ENCODE assay signal across 12 mouse cellular contexts in genomic region chr11:69373223-69373965, GRCm38 (mm10). TPM values are rescaled to one million over a fixed set of nuclear protein-coding genes. Genes with fewer than 3 reads are reported as not detected.
DNase-seq lines count a peak whose midpoint lies in the region; ATAC-seq and TF ChIP-seq lines count a peak whose summit lies in the region.
"Had no signal": no experiment of that assay in that cellular context is flagged by ENCODE, and none has a peak within 500 bp of the region (broad histone marks: within the 10 kb centered on the region; RNA-seq: fewer than 3 reads in every experiment).

No protein-coding gene starts in this region.

- ATAC-seq in heart, embryonic 11.5 days (replicated peaks; ENCODE audit: insufficient number of reproducible peaks, low FRiP score, low TSS enrichment), result peak; percentile 67; the same call in 1 of the 2 replicates
- peak; percentile 47 for ATAC-seq in G1E (ENCODE audit: extremely low read depth, insufficient number of reproducible peaks, low FRiP score, poor library complexity, severe bottlenecking)
- ATAC-seq in forebrain, embryonic 11.5 days (replicated peaks; ENCODE audit: low FRiP score), result no peak
- ATAC-seq in liver, postnatal 0 days, result peak; percentile 75
- ATAC-seq in lung, postnatal 0 days, result no peak
- ATAC-seq: hindbrain, embryonic 16.5 days had no signal

- no peak for TF ChIP-seq CTCF in G1E (IDR thresholded peaks at IDR 0.05; ENCODE audit: low read depth, low read length)
- TF ChIP-seq CTCF in liver, postnatal 0 days (IDR thresholded peaks at IDR 0.05; ENCODE audit: low read depth), result no peak
- TF ChIP-seq CTCF in lung, postnatal 0 days (IDR thresholded peaks at IDR 0.05), result no peak

- TF ChIP-seq EP300 in liver, postnatal 0 days (IDR thresholded peaks at IDR 0.05; ENCODE audit: low read depth), result no peak
- TF ChIP-seq EP300 in lung, postnatal 0 days (IDR thresholded peaks at IDR 0.05), result no peak

- no peak overlapping the region for H3K9ac ChIP-seq in heart, embryonic 11.5 days (ENCODE audit: low read depth, low read length)
- H3K9ac ChIP-seq in forebrain, embryonic 11.5 days (ENCODE audit: low read length), result no peak overlapping the region
- peak overlapping the region; percentile 50; the same call in 1 of the 2 replicates for H3K9ac ChIP-seq in liver, postnatal 0 days (replicated peaks)
- no peak overlapping the region for H3K9ac ChIP-seq in lung, postnatal 0 days (replicated peaks; ENCODE audit: low read depth)
- H3K9ac ChIP-seq: limb, embryonic 15.5 days had no signal

- peaks cover 26% of the 10 kb centered on the region for H3K4me1 ChIP-seq in heart, embryonic 11.5 days (ENCODE audit: control insufficient read depth, insufficient read depth, low read length)
- peaks cover 48% of the 10 kb centered on the region for H3K4me1 ChIP-seq in G1E (ENCODE audit: insufficient read depth, low read depth, low read length)
- H3K4me1 ChIP-seq in forebrain, embryonic 11.5 days (replicated peaks; ENCODE audit: control insufficient read depth, insufficient read depth, low read length), result peaks cover 16% of the 10 kb centered on the region
- H3K4me1 ChIP-seq in liver, postnatal 0 days (ENCODE audit: insufficient read depth), result peaks cover 21% of the 10 kb centered on the region
- no peaks in the 10 kb centered on the region for H3K4me1 ChIP-seq in lung, postnatal 0 days (ENCODE audit: insufficient read depth, low read depth, low read length)

- no peaks in the 10 kb centered on the region for H3K9me3 ChIP-seq in heart, embryonic 11.5 days (replicated peaks; ENCODE audit: control insufficient read depth, low read length)
- no peaks in the 10 kb centered on the region for H3K9me3 ChIP-seq in G1E (replicated peaks)
- H3K9me3 ChIP-seq in forebrain, embryonic 11.5 days (ENCODE audit: control insufficient read depth, low read length), result no peaks in the 10 kb centered on the region
- no peaks in the 10 kb centered on the region for H3K9me3 ChIP-seq in liver, postnatal 0 days (ENCODE audit: low read length)
- no peaks in the 10 kb centered on the region for H3K9me3 ChIP-seq in lung, postnatal 0 days (ENCODE audit: low read length)
- H3K9me3 ChIP-seq: limb, embryonic 15.5 days had no signal

- H3K4me3 ChIP-seq in heart, embryonic 11.5 days (ENCODE audit: low read depth, low read length), result peak overlapping the region; percentile 6; the same call in 1 of the 2 replicates
- H3K4me3 ChIP-seq in G1E (ENCODE audit: low read depth, low read length), result peak overlapping the region; percentile 69
- no peak overlapping the region for H3K4me3 ChIP-seq in forebrain, embryonic 11.5 days (ENCODE audit: low read depth, low read length)
- peak overlapping the region; percentile 31 for H3K4me3 ChIP-seq in liver, postnatal 0 days (ENCODE audit: low read depth, low read length)
- no peak overlapping the region for H3K4me3 ChIP-seq in lung, postnatal 0 days (ENCODE audit: low read depth, low read length)
- H3K4me3 ChIP-seq: limb, embryonic 15.5 days; myocyte had no signal

- no peaks in the 10 kb centered on the region for H3K36me3 ChIP-seq in heart, embryonic 11.5 days (ENCODE audit: control insufficient read depth, insufficient read depth, low read length)
- H3K36me3 ChIP-seq in G1E (replicated peaks), result peaks cover 30% of the 10 kb centered on the region
- no peaks in the 10 kb centered on the region; the same call in 1 of the 2 replicates for H3K36me3 ChIP-seq in forebrain, embryonic 11.5 days (ENCODE audit: control insufficient read depth, insufficient read depth, low read length)
- no peaks in the 10 kb centered on the region for H3K36me3 ChIP-seq in liver, postnatal 0 days (replicated peaks; ENCODE audit: insufficient read depth, low read length)
- 0 out of 2 replicates have a peak, but pooled peaks cover 5% of the 10 kb centered on the region for H3K36me3 ChIP-seq in lung, postnatal 0 days (ENCODE audit: insufficient read depth, low read length)

- H3K4me2 ChIP-seq in heart, embryonic 11.5 days, result peak overlapping the region; percentile 27
- H3K4me2 ChIP-seq in forebrain, embryonic 11.5 days (ENCODE audit: low read depth, low read length, severe bottlenecking), result 0 out of 2 replicates have a peak overlapping the region, but pooled peaks have one; percentile 15
- H3K4me2 ChIP-seq in liver, postnatal 0 days (ENCODE audit: low read depth, low read length), result peak overlapping the region; percentile 65
- no peak overlapping the region for H3K4me2 ChIP-seq in lung, postnatal 0 days (replicated peaks; ENCODE audit: low read depth, low read length)
- H3K4me2 ChIP-seq: limb, embryonic 15.5 days had no signal

- DNase-seq in heart, postnatal 25 days (ENCODE audit: low spot score), result no peak
- peak; percentile 40 for DNase-seq in G1E (ENCODE audit: low spot score)
- DNase-seq in forebrain, embryonic 11.5 days (ENCODE audit: low spot score), result no peak
- peak; percentile 30 for DNase-seq in liver, postnatal 0 days
- no peak for DNase-seq in natural killer cell, adult 2 months (ENCODE audit: low spot score in 2 of 2)
- DNase-seq in ovary, postnatal 10 days (ENCODE audit: low spot score), result no peak
- no peak for DNase-seq in lung, postnatal 0 days (ENCODE audit: low spot score)
- DNase-seq: layer of hippocampus, postnatal 36 days had no signal

- H3K27ac ChIP-seq in heart, embryonic 11.5 days (ENCODE audit: low read depth, low read length), result peak overlapping the region; percentile 72
- H3K27ac ChIP-seq in forebrain, embryonic 11.5 days (ENCODE audit: low read depth, low read length), result no peak overlapping the region
- H3K27ac ChIP-seq in liver, postnatal 0 days (ENCODE audit: low read depth), result peak overlapping the region; percentile 45; the same call in 1 of the 2 replicates
- no peak overlapping the region for H3K27ac ChIP-seq in lung, postnatal 0 days (ENCODE audit: low read length)
- H3K27ac ChIP-seq: limb, embryonic 15.5 days had no signal

- no peaks in the 10 kb centered on the region for H3K27me3 ChIP-seq in heart, embryonic 11.5 days (ENCODE audit: control insufficient read depth, insufficient read depth, low read length)
- no peaks in the 10 kb centered on the region for H3K27me3 ChIP-seq in G1E (ENCODE audit: insufficient read depth, low read length)
- no peaks in the 10 kb centered on the region for H3K27me3 ChIP-seq in forebrain, embryonic 11.5 days (ENCODE audit: control insufficient read depth, insufficient read depth, low read length)
- H3K27me3 ChIP-seq in liver, postnatal 0 days (ENCODE audit: insufficient read depth, low read length), result peaks cover 6% of the 10 kb centered on the region
- H3K27me3 ChIP-seq in lung, postnatal 0 days (replicated peaks; ENCODE audit: insufficient read depth, low read length), result no peaks in the 10 kb centered on the region
- H3K27me3 ChIP-seq: limb, embryonic 15.5 days had no signal

- intact Hi-C loops in heart, postnatal 25 days (cut with DNase I), result no loop called here

- WGBS in heart, embryonic 11.5 days (ENCODE audit: insufficient replicate concordance), result 81% methylated on average over 16 of the region's 16 CpGs
- 94% methylated on average over 16 of the region's 16 CpGs for WGBS in forebrain, embryonic 11.5 days
- WGBS in liver, postnatal 0 days (ENCODE audit: insufficient replicate concordance), result 79% methylated on average over 16 of the region's 16 CpGs
- 93% methylated on average over 16 of the region's 16 CpGs for WGBS in lung, postnatal 0 days

RNA-seq across cellular contexts. Expression of gene Chd3, which starts 4.2 kb away (rescaled TPM):
- 15.5 and 21.8 TPM in 2 replicates for polyA plus RNA-seq in heart, embryonic 11.5 days (2014; fragmentation: Nextera tagmentation; extraction: Ambion mirVana)
- total RNA-seq in heart, postnatal 25 days (2021), result 10 to 100 TPM; 26.4 to 27.9 TPM
- total RNA-seq in G1E (2014; fragmentation: Nextera tagmentation) (120 TPM in 2 replicates), G1E (2017) (55.6 and 71.0 TPM in 2 replicates)
- polyA plus RNA-seq in G1E (2012), result 183 and 212 TPM in 2 replicates
- polyA plus RNA-seq in forebrain, embryonic 11.5 days (2014; fragmentation: Nextera tagmentation; extraction: Ambion mirVana), result 53.0 and 61.4 TPM in 2 replicates
- polyA plus RNA-seq in liver, postnatal 0 days (2015; fragmentation: Nextera tagmentation; extraction: Ambion mirVana), result 7.8 and 8.7 TPM in 2 replicates
- polyA plus RNA-seq in lung, postnatal 0 days (2015; fragmentation: Nextera tagmentation; extraction: Ambion mirVana), result 29.9 and 38.4 TPM in 2 replicates

RNA-seq across cellular contexts. Expression of gene Naa38, which starts 21.9 kb away (rescaled TPM):
- 166 and 170 TPM in 2 replicates for polyA plus RNA-seq in heart, embryonic 11.5 days (2014; fragmentation: Nextera tagmentation; extraction: Ambion mirVana)
- total RNA-seq in heart, postnatal 25 days (2021), result 10 to 100 TPM; 97.5 to 99.2 TPM
- total RNA-seq in G1E (2014; fragmentation: Nextera tagmentation) (96.2 and 98.4 TPM in 2 replicates), G1E (2017) (171 and 204 TPM in 2 replicates)
- 104 and 107 TPM in 2 replicates for polyA plus RNA-seq in G1E (2012)
- polyA plus RNA-seq in forebrain, embryonic 11.5 days (2014; fragmentation: Nextera tagmentation; extraction: Ambion mirVana), result 105 and 109 TPM in 2 replicates
- 83.7 and 83.9 TPM in 2 replicates for polyA plus RNA-seq in liver, postnatal 0 days (2015; fragmentation: Nextera tagmentation; extraction: Ambion mirVana)
- 126 and 142 TPM in 2 replicates for polyA plus RNA-seq in lung, postnatal 0 days (2015; fragmentation: Nextera tagmentation; extraction: Ambion mirVana)

RNA-seq across cellular contexts. Expression of gene Cyb5d1, which starts 22.0 kb away (rescaled TPM):
- 19.6 and 25.0 TPM in 2 replicates for polyA plus RNA-seq in heart, embryonic 11.5 days (2014; fragmentation: Nextera tagmentation; extraction: Ambion mirVana)
- total RNA-seq in heart, postnatal 25 days (2021), result 10 to 100 TPM; 26.1 to 29.3 TPM
- total RNA-seq in G1E (2014; fragmentation: Nextera tagmentation) (24.0 and 26.0 TPM in 2 replicates), G1E (2017) (36.0 and 41.5 TPM in 2 replicates)
- 3.5 and 9.1 TPM in 2 replicates for polyA plus RNA-seq in G1E (2012)
- polyA plus RNA-seq in forebrain, embryonic 11.5 days (2014; fragmentation: Nextera tagmentation; extraction: Ambion mirVana), result 43.7 and 44.4 TPM in 2 replicates
- 4.7 and 5.4 TPM in 2 replicates for polyA plus RNA-seq in liver, postnatal 0 days (2015; fragmentation: Nextera tagmentation; extraction: Ambion mirVana)
- polyA plus RNA-seq in lung, postnatal 0 days (2015; fragmentation: Nextera tagmentation; extraction: Ambion mirVana), result 16.3 and 16.5 TPM in 2 replicates

RNA-seq across cellular contexts. Expression of gene Tmem88, which starts 24.6 kb away (rescaled TPM):
- 30.5 and 31.7 TPM in 2 replicates for polyA plus RNA-seq in heart, embryonic 11.5 days (2014; fragmentation: Nextera tagmentation; extraction: Ambion mirVana)
- 10 to 100 TPM; 22.5 to 23.7 TPM for total RNA-seq in heart, postnatal 25 days (2021)
- 2.6 TPM in 2 replicates for total RNA-seq in G1E (2014; fragmentation: Nextera tagmentation)
- total RNA-seq in G1E (2017), result 0.93 and 1.2 TPM in 2 replicates
- polyA plus RNA-seq in G1E (2012), result 2.2 and 3.0 TPM in 2 replicates
- polyA plus RNA-seq in forebrain, embryonic 11.5 days (2014; fragmentation: Nextera tagmentation; extraction: Ambion mirVana), result 15.6 and 18.5 TPM in 2 replicates
- 12.3 and 14.0 TPM in 2 replicates for polyA plus RNA-seq in liver, postnatal 0 days (2015; fragmentation: Nextera tagmentation; extraction: Ambion mirVana)
- polyA plus RNA-seq in lung, postnatal 0 days (2015; fragmentation: Nextera tagmentation; extraction: Ambion mirVana), result 96.5 and 101 TPM in 2 replicates

RNA-seq across cellular contexts. Expression of gene Rnf227, which starts 33.1 kb away (rescaled TPM):
- 7.8 and 8.6 TPM in 2 replicates for polyA plus RNA-seq in heart, embryonic 11.5 days (2014; fragmentation: Nextera tagmentation; extraction: Ambion mirVana)
- total RNA-seq in heart, postnatal 25 days (2021), result under 1 TPM; 0.16 to 0.17 TPM
- not detected in 2 replicates for total RNA-seq in G1E (2014; fragmentation: Nextera tagmentation)
- total RNA-seq in G1E (2017), result 0.06 and 0.11 TPM in 2 replicates
- polyA plus RNA-seq in G1E (2012), result not detected in 2 replicates
- 25.7 and 30.1 TPM in 2 replicates for polyA plus RNA-seq in forebrain, embryonic 11.5 days (2014; fragmentation: Nextera tagmentation; extraction: Ambion mirVana)
- polyA plus RNA-seq in liver, postnatal 0 days (2015; fragmentation: Nextera tagmentation; extraction: Ambion mirVana), result 0.87 and 1.3 TPM in 2 replicates
- 5.7 and 6.6 TPM in 2 replicates for polyA plus RNA-seq in lung, postnatal 0 days (2015; fragmentation: Nextera tagmentation; extraction: Ambion mirVana)

Comparison
In these comparisons a context has a peak if more than half of its experiments do, and no peak if none do; other contexts are left out.
1. ATAC-seq: peak in heart, embryonic 11.5 days (single experiment), G1E (single experiment) and liver, postnatal 0 days (single experiment); none in forebrain, embryonic 11.5 days (single experiment) and lung, postnatal 0 days (single experiment).
2. H3K27ac ChIP-seq: peak in heart, embryonic 11.5 days (single experiment) and liver, postnatal 0 days (single experiment); none in forebrain, embryonic 11.5 days (single experiment) and lung, postnatal 0 days (single experiment).
3. H3K4me3 ChIP-seq: peak in heart, embryonic 11.5 days (single experiment), G1E (single experiment) and liver, postnatal 0 days (single experiment); none in forebrain, embryonic 11.5 days (single experiment) and lung, postnatal 0 days (single experiment).
4. DNase-seq: peak in G1E (single experiment) and liver, postnatal 0 days (single experiment); none in heart, postnatal 25 days (single experiment), forebrain, embryonic 11.5 days (single experiment), natural killer cell, adult 2 months (0 of 2), ovary, postnatal 10 days (single experiment) and lung, postnatal 0 days (single experiment).